Mouse (Mus musculus) heart, adult 2 months (tissue): Measurements from ENCODE around the gene Timeless. TPM values are rescaled to one million over a fixed set of nuclear protein-coding genes. Genes with fewer than 3 reads are reported as not detected.
A peak's percentile ranks its signal among the peaks of the same experiment; 100 is the strongest.

Experiments used
- DNase-seq, 2 experiments: peaks; one replicate each; pipeline ENCODE4 v3.0.0; 2021
- H3K27ac ChIP-seq: fragments of 200-600 bp; 2 replicates; pipeline ENCODE4 v1.8.1; 2022
- H3K27me3 ChIP-seq: fragments of 200-500 bp; 2 replicates; pipeline ENCODE4 v1.6.1; 2012; ENCODE audit warnings: mild to moderate bottlenecking, low read length, inconsistent platforms, mixed read lengths; ENCODE audit not compliant: control insufficient read depth, insufficient read depth
- H3K36me3 ChIP-seq: fragments of 200-500 bp; 2 replicates; pipeline ENCODE4 v1.6.1; 2012; ENCODE audit warnings: low read length, inconsistent platforms; ENCODE audit not compliant: control insufficient read depth, insufficient read depth
- H3K4me1 ChIP-seq: fragments of 200-500 bp; 2 replicates; pipeline ENCODE4 v1.6.1; 2011; ENCODE audit warnings: low read length; ENCODE audit not compliant: control insufficient read depth, insufficient read depth
- H3K4me3 ChIP-seq: fragments of 200-600 bp; 2 replicates; pipeline ENCODE4 v1.8.1; 2022
- H3K79me2 ChIP-seq: fragments of 200-500 bp; replicated peaks from 2 replicates; pipeline ENCODE4 v1.6.1; 2012; ENCODE audit warnings: mild to moderate bottlenecking, inconsistent platforms, low read length, moderate library complexity, mixed read lengths; ENCODE audit not compliant: control insufficient read depth, insufficient read depth
- H3K9ac ChIP-seq: fragments of 200-500 bp; 2 replicates; pipeline ENCODE4 v1.6.1; 2012; ENCODE audit warnings: low read depth, mild to moderate bottlenecking, control low read depth, inconsistent platforms, low read length, mixed read lengths
- CTCF ChIP-seq: fragments of 200-600 bp; IDR thresholded peaks from 2 replicates; pipeline ENCODE4 v1.8.1; 2022; ENCODE audit warnings: antibody characterized with exemption, mild to moderate bottlenecking, moderate library complexity
- EP300 ChIP-seq: fragments of 200-500 bp; IDR thresholded peaks from 2 replicates; pipeline ENCODE4 v1.6.1; 2011; ENCODE audit warnings: low read depth, low read length, control low read depth; ENCODE audit not compliant: insufficient read depth
- POLR2A ChIP-seq: fragments of 200-500 bp; IDR thresholded peaks from 2 replicates; pipeline ENCODE4 v1.6.1; 2011; ENCODE audit warnings: mild to moderate bottlenecking, low read depth, low read length, control low read depth; ENCODE audit not compliant: insufficient read depth
- WGBS: fragments of 180-500 bp; shearing (Covaris S2); methylation state at CpG from one replicate; pipeline ENCODE4 v1.1.7; 2018; 5-methylcytosine and 5-hydroxymethylcytosine counted together
- intact Hi-C: fragments of 180-260 bp; cut with DNase I; formaldehyde crosslinking; loops from one replicate; pipeline ENCODE4 v1.15.1; 2025
- polyA plus RNA-seq: library from polyadenylated mRNA; depleted of rRNA; stranded (reverse); fragments of >200 nt; gene quantifications from 2 replicates; pipeline ENCODE4 v1.2.3, GENCODE M21; 2012
- total RNA-seq, 2 experiments: library from RNA; stranded (reverse); gene quantifications; 2 replicates each; pipeline ENCODE4 v1.2.3; 2021

The Timeless gene
- total and polyA plus RNA-seq, 3 experiments = 5.7 to 7.6 (median 6.5) TPM

DNA sequence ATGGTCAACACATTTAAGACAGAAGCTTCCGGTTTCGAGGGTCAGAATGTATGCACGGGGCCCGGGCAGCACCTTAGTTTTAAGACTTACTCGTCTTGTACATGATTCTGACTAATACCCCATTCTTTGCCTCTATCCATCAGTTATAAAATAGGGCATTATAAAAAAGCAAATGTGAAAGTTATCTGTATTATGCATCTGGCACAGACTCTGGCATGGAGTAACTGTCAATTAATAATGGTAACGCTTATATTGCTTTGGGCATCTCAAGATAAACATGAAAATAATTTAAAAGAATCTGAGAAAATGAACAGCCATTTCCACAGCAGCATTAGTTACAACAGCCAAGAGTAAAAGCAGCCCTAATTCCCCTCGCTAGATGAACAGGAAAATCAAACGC is 3.9 kb upstream of the Timeless start:
- H3K27ac ChIP-seq = no peak overlapping the region
- DNase-seq = no peak
- H3K36me3 ChIP-seq = no peaks in the 10 kb centered on the region
- H3K9ac ChIP-seq = no peak overlapping the region
- no peaks in the 10 kb centered on the region for H3K27me3 ChIP-seq
- no peaks in the 10 kb centered on the region for H3K79me2 ChIP-seq
- intact Hi-C loops = no loop called here
- H3K4me1 ChIP-seq = peaks cover 1% of the 10 kb centered on the region; the same call in 1 of the 2 replicates
- TF ChIP-seq CTCF = no peak
- no peak for TF ChIP-seq EP300
- no peak for TF ChIP-seq POLR2A
- WGBS = 87% methylated on average over 8 of the region's 8 CpGs
- H3K4me3 ChIP-seq = no peak overlapping the region

DNA sequence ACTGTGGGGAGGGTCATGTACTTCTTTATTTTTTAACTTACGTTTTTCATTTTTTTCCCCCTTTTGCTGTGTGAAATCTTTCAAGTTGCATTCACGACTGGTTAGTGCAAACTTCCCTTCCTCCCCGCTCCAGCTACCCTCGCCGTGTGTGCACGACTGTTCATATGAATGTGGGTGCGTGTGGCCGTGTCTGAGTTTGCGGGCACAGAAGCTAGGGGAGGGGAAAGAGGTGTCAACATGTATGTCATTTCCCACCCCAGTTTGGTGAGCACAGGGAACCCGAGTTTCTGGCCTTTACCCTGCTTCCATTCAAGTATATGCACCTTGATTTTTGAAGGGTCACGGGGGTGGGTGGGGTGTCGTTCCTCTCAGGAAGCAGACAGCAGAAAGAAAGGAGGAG is 1.3 kb upstream of the Timeless start:
- no peak for DNase-seq
- no peak overlapping the region for H3K9ac ChIP-seq

DNA sequence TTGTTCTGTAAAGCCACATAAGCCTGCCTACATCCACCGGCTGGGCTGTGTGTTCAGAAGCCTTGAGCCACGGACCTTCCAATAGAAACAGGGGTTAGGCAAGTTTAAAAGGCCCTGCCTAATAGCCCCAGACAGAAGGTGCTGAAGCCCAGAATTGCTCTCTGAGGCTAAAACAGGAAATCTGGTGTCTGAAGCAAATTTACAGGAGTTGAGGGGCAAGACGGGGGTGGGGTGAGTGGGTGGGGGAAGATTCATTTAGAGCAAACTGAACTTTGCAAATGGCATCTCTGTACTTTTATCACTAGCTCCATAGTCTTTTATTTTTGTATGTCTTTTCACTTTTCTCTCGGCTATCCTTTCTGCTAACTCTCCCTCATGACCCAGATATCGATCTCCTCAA is 719 bp upstream of the Timeless start:
- no peak for TF ChIP-seq EP300
- TF ChIP-seq POLR2A = no peak
- no peak for TF ChIP-seq CTCF
- H3K27me3 ChIP-seq = no peaks in the 10 kb centered on the region
- H3K4me3 ChIP-seq = peak overlapping the region; percentile 91
- H3K9ac ChIP-seq = no peak overlapping the region
- peaks cover 1% of the 10 kb centered on the region; the same call in 1 of the 2 replicates for H3K4me1 ChIP-seq
- H3K36me3 ChIP-seq = no peaks in the 10 kb centered on the region
- DNase-seq = no peak
- H3K79me2 ChIP-seq = no peaks in the 10 kb centered on the region
- 17% methylated on average over 5 of the region's 5 CpGs for WGBS
- H3K27ac ChIP-seq = peak overlapping the region; percentile 85
- intact Hi-C loops = no loop called here

More for the DNA sequence above, 1.3 kb upstream of the Timeless start:
- Histone ChIP-seq H3K4me3 (no peak overlapping the region), H3K4me1 (peaks cover 1% of the 10 kb centered on the region; the same call in 1 of the 2 replicates), H3K27me3 (no peaks in the 10 kb centered on the region), H3K36me3 (no peaks in the 10 kb centered on the region), H3K79me2 (no peaks in the 10 kb centered on the region), H3K27ac (no peak overlapping the region)
- intact Hi-C loops = no loop called here
- TF ChIP-seq EP300 (no peak), POLR2A (no peak), CTCF (no peak)
- 80% methylated on average over 12 of the region's 12 CpGs for WGBS

DNA sequence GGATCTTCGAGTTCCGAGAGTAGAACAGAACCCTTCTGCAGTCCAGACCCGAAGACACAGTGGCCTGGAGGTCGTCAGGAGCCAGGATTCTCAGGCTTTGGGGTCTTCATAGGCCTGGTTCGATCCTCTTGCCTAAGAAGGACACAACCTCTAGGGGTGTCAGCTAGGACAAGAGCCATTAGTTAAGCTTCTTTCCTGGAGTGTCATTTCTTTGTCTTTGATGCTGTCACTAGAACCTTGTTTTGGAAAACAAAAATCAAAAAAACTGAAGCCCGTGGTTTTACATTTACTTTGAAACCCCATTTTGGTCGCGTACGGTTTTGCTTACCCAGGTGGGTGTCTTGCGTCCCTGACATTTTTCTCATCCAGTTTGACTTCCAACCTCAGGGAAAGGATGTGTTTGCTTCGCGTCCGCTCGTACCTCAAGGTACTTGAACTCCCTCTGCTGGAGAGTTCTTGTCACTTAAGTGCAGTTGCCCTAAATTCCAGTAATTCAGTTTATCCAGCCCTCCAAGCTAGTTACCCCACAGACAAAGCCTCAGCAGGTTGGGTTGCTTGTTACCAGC is 638 bp downstream of the Timeless start:
- Histone ChIP-seq H3K79me2 (no peaks in the 10 kb centered on the region), H3K36me3 (no peaks in the 10 kb centered on the region), H3K4me1 (peaks cover 1% of the 10 kb centered on the region; the same call in 1 of the 2 replicates), H3K9ac (peak overlapping the region; percentile 68), H3K4me3 (peak overlapping the region; percentile 91), H3K27ac (peak overlapping the region; percentile 85), H3K27me3 (no peaks in the 10 kb centered on the region)
- intact Hi-C loops = loop anchor here (1.0 kb wide), 1 partner anchor 19 kb away; no protein-coding TSS in a partner anchor
- WGBS = under 1% methylated on average over 14 of the region's 14 CpGs
- DNase-seq = peak; percentile 52 to 55
- TF ChIP-seq EP300 (no peak), CTCF (peak; percentile 89)

DNA sequence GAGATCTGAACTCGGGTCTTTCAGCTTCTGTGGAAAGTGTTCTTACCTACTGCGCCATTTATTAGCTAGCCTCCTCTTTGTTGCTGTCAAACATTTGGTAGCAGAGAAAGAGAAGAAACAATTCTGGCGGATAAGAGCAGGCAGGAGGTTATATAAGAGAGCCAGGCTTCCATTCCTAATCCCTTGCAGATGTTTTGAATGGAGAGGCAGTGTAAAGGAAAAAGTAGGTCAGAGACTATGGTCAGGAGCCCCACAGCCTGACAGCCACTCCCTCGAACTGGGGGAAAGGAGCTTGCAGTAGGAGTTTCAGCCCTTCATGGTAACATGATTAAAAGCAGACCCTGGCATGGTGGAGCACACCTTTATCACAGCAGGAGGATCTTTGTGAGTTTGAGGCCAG is 4.5 kb downstream of the Timeless start:
- Histone ChIP-seq H3K27me3 (no peaks in the 10 kb centered on the region), H3K27ac (no peak overlapping the region), H3K79me2 (no peaks in the 10 kb centered on the region), H3K4me1 (peaks cover 3% of the 10 kb centered on the region), H3K36me3 (no peaks in the 10 kb centered on the region), H3K4me3 (no peak overlapping the region), H3K9ac (no peak overlapping the region)
- WGBS = 72% methylated on average over 4 of the region's 4 CpGs
- intact Hi-C loops = no loop called here
- TF ChIP-seq EP300 (no peak), CTCF (no peak), POLR2A (no peak)
- no peak for DNase-seq

DNA sequence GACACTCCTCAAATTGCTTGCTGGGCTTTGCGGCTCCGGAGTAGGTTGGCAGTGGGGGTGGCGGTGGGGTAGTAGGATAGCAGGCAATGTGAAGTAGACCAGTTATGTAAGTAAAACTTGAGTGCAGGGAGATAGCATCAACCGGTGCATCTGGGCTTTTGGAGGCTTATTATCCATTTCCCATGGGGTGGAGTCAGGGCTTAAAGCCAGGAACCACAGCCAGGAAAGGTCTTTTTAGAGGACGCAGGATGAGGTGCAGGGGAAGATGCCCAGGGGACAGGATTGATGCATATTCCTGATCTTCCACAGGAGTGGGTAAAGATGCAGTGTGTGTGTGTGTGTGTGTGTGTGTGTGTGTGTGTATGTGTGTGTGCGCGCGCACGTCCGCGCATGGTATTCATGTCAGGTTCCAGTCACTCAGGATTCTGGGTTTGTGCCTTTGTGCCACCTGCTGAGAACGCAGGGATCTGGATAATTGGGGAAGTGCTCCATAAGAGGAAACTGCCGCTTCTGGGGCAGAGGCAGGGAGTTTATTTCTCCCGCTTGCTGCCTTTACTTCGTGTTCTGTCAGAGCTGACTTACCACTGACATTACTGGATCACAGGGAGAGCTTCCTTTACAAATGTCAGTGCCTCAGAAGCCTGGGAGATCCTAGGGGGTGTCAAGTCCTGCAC is 6.1 kb downstream of the Timeless start:
- H3K4me3 ChIP-seq = no peak overlapping the region
- no peaks in the 10 kb centered on the region for H3K36me3 ChIP-seq
- WGBS = 34% methylated on average over 15 of the region's 15 CpGs
- H3K79me2 ChIP-seq = no peaks in the 10 kb centered on the region
- DNase-seq = peak; percentile 61 to 71
- H3K9ac ChIP-seq = no peak overlapping the region
- intact Hi-C loops = no loop called here
- peak overlapping the region; percentile 36 for H3K27ac ChIP-seq
- no peaks in the 10 kb centered on the region for H3K27me3 ChIP-seq
- H3K4me1 ChIP-seq = peaks cover 4% of the 10 kb centered on the region
- peak; percentile 90 for TF ChIP-seq EP300
- TF ChIP-seq POLR2A = no peak
